Mouse (Mus musculus) myocyte (in vitro differentiated cells): Measurements from ENCODE around the gene Tmem39b.

ENCODE experiments used
- CEBPB ChIP-seq: IDR thresholded peaks from 2 replicates; pipeline ENCODE4 v1.6.1; 2011; ENCODE audit warnings: mild to moderate bottlenecking, moderate library complexity; ENCODE audit not compliant: poor library complexity, insufficient read depth, severe bottlenecking
- MYOG ChIP-seq, 3 experiments: IDR thresholded peaks; one replicate each; pipeline ENCODE4 v1.6.1; 2011; ENCODE audit warnings: control low read depth in 2 of 3, low read depth in 2 of 3, mild to moderate bottlenecking in 2 of 3; ENCODE audit not compliant: insufficient read length in 2 of 3, control insufficient read depth in 1 of 3, insufficient read depth in 1 of 3
- POLR2A ChIP-seq: IDR thresholded peaks from one replicate; pipeline ENCODE4 v1.6.1; 2011; ENCODE audit warnings: low read depth, mild to moderate bottlenecking, control low read depth, moderate library complexity; ENCODE audit not compliant: insufficient read length
- POLR2AphosphoS2 ChIP-seq: IDR thresholded peaks from one replicate; pipeline ENCODE4 v1.6.1; 2011; ENCODE audit warnings: low read depth, control low read depth; ENCODE audit not compliant: insufficient read length
- USF1 ChIP-seq: IDR thresholded peaks from one replicate; pipeline ENCODE4 v1.6.1; 2011; ENCODE audit warnings: low read depth, mild to moderate bottlenecking, control low read depth, moderate library complexity

DNA sequence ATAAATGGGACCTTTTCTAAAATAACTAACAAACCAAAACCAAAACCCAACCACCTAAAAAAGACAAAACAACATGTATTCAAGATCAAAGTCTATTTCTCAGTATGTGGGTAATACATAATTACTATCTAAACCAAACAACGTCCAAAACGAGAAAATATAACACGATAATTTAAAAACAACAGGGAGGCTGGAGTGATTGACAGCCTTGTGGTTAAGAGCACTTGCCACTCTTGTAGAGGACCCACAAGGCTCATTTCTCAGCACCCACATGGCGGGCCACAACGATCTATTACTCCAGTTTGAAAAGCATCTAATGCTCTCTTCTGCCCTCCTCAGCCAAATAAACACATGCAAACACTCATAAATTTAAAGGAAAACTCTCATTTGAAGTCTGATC, 34.8 kb upstream of the Tmem39b start:
- TF ChIP-seq POLR2A, result no peak
- TF ChIP-seq POLR2AphosphoS2, result no peak
- no peak for TF ChIP-seq CEBPB
- no peak for TF ChIP-seq MYOG (IDR thresholded peaks at IDR 0.05; ENCODE audit: control insufficient read depth in 1 of 3, insufficient read depth in 1 of 3, insufficient read length in 2 of 3, low read depth in 2 of 3)
- TF ChIP-seq USF1, result no peak
